Mouse (Mus musculus) left cerebral cortex, postnatal 14 days (tissue): Measurements from ENCODE around the gene Gprc5a. TPM values are rescaled to one million over a fixed set of nuclear protein-coding genes. Genes with fewer than 3 reads are reported as not detected.
A peak's percentile ranks its signal among the peaks of the same experiment; 100 is the strongest.

ENCODE experiments used
- DNase-seq, 2 experiments: peaks; one replicate each; pipeline ENCODE4 v3.0.0; 2021 to 2022; ENCODE audit warnings: low spot score in 2 of 2, mixed read lengths in 1 of 2
- intact Hi-C: fragments of 180-260 bp; cut with DNase I; formaldehyde crosslinking; loops from one replicate; pipeline ENCODE4 v1.15.1; 2025
- total RNA-seq, 2 experiments: library from RNA; stranded (reverse); gene quantifications; 2 replicates each; pipeline ENCODE4 v1.2.3; 2021

The Gprc5a gene
- total RNA-seq, 2 experiments from 2014 or later: 0.21 to 0.44 TPM

DNA sequence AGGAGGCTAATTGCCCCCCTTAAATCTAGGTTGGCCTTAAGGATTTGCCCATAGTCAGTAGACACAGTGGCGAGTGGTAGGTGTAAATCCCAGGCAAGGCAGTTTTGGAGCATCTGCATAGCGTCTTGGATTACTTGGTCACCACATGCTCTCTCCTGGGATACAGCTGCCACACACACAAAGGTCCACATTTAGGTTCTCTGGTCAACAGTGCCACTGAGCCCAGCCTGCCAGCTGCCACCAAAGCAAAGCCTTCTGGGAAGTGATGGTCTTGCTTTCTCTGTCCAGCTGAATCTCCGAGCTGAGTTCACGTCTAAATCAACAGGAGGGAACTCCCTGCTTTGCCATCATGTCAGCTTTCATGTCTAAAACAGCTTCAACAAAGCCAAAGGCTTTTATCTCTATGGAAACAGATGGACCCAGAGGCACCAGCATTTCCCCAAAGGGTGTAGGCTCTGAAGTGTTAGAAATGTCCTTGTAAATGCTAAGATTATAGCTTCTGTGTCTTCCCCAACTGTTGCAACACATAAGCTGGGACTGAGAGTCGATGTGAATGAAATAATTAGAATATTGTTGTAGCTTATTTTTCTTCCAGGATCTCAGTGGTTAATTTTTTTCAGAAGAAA lies 59.4 kb downstream of the Gprc5a start:
- intact Hi-C loops: no loop called here
- DNase-seq: no peak

DNA sequence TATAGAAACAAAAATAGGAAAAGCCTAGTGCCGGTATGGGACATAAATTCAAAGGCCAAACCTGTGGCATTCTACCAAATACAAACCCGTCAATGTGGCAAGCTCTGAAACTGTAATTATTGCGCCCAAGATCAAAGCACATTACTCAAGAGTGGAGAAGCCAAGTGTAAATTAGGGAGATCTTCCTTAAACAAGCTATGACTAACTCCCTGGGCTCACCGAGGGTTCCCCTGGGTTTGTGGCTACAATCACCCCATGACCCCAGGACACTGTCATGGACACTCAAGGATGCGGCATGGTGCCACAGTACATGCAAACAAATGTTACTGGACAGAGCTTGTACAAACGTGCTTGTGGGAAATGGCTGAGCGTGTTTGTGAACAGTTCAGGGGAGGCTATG lies 67.6 kb downstream of the Gprc5a start:
- DNase-seq: no peak

DNA sequence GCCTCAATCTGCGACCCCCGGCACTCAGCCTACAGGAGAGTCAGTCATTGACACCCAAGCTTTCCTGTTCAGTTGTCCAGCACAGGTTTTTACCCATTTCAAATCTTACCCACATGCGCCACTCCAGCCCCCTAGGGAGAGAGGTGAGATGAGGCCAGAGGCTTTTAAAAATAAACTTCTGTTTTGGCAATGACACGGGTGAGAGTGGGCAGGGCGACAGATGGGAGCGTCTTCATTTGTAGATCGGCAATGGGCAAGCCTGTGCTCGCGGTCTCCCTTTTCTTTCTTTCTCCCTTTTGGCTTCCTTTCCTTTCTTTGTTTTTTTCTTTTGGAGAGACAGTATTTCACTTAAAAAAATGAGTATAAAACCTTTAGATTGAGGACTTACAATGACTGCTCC lies 68.0 kb downstream of the Gprc5a start:
- peak in 1 of 2 experiments; percentile 43 for DNase-seq
- intact Hi-C loops: no loop called here

More for the DNA sequence above, 67.6 kb downstream of the Gprc5a start:
- intact Hi-C loops: no loop called here

Other genes with a start within 250 kb of the Gprc5a start
- gene Crebl2, start 235.5 kb upstream of the Gprc5a start, total RNA-seq: 10 to 100 TPM; 14.2 to 14.6 TPM
- gene Gpr19, start 167.1 kb upstream of the Gprc5a start, total RNA-seq: 10 to 100 TPM; 27.5 to 28.0 TPM
- gene Cdkn1b, start 145.2 kb upstream of the Gprc5a start, total RNA-seq: 10 to 100 TPM; 45.1 to 49.4 TPM
- 1 to 10 TPM; 5.1 to 7.2 TPM for gene Apold1, start 83.9 kb upstream of the Gprc5a start, total RNA-seq
- gene Ddx47, start 54.0 kb upstream of the Gprc5a start, total RNA-seq: 10 to 100 TPM; 56.1 to 56.8 TPM
- gene Gprc5d, start 52.6 kb downstream of the Gprc5a start, total RNA-seq: not detected
- 100 to 1,000 TPM; 118 to 124 TPM for gene Fam234b, start 132.3 kb downstream of the Gprc5a start, total RNA-seq
- gene Hebp1, start 132.4 kb downstream of the Gprc5a start, total RNA-seq: 10 to 100 TPM; 38.5 to 41.6 TPM
- gene Gsg1, start 188.7 kb downstream of the Gprc5a start, total RNA-seq: not detected
- gene Pbp2, start 244.8 kb downstream of the Gprc5a start, total RNA-seq: under 1 TPM; 0.34 to 0.72 TPM